Mouse (Mus musculus): ENCODE results near the gene Ctsd. TPM values are rescaled to one million over a fixed set of nuclear protein-coding genes. Genes with fewer than 3 reads are reported as not detected.
A peak's percentile ranks its signal among the peaks of the same experiment; 100 is the strongest.

Ctsd gene
- polyA plus RNA-seq (2014; fragmentation: Nextera tagmentation; extraction: Ambion mirVana) = 163 and 197 TPM in 2 replicates

DNA sequence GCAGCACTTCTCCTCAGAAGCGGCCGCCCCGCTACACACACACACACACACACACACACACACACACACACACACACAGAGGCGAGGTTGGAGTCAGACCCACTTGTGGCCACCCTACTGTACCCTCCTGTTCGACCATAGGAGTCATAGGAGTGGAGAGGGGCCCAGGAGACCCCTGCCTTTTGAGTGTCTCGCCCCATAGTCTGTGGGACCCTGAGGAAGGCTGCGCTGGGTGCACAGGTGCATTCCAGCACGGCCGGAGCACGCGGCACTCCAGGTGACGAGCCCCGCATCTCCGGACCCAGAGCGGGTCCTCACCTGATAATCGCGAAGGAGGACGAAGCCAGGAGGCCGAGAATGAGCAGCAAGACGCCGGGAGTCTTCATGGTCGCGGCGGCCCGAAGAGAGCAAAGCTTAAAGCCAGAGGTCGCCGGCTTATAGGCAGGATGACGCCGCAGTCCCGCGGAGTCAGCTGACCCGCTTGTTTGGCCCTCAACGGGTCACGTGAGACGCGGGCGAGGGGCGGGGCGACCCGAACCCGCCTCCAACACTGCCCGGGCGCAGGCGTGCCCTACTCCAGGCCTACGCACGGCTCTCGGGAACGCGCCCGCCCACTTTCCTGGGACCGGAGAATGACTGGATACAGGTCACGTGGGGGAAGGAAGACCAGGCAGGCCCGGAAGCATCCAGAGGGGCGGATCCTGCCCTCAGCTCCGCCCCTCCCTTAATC, at the start of gene Ctsd:
TSS of gene Ctsd (minus strand) at position 620 of the 730 bp plus-strand sequence.
- no peaks in the 10 kb centered on the region for H3K9me3 ChIP-seq (replicated peaks; ENCODE audit: control insufficient read depth, low read length)
- peak within 1 kb of the TSS; percentile 84 for H3K4me3 ChIP-seq (ENCODE audit: low read depth, low read length)
- H3K4me1 ChIP-seq (ENCODE audit: control insufficient read depth, insufficient read depth, low read length) = peaks cover 3% of the 10 kb centered on the region; the same call in 1 of the 2 replicates
- H3K36me3 ChIP-seq (replicated peaks; ENCODE audit: control insufficient read depth, insufficient read depth, low read depth, low read length) = peaks cover under 1% of the 10 kb centered on the region; the same call in 1 of the 2 replicates
- H3K4me2 ChIP-seq (ENCODE audit: low read depth, low read length) = peak within 1 kb of the TSS; percentile 85
- peak within 1 kb of the TSS; percentile 83 for H3K9ac ChIP-seq (replicated peaks; ENCODE audit: low read length)
- WGBS = under 1% methylated on average over 55 of the region's 55 CpGs
- H3K27ac ChIP-seq (replicated peaks; ENCODE audit: low read depth, low read length) = no peak within 1 kb of the TSS; the same call in 1 of the 2 replicates
- peak; percentile 93 for ATAC-seq (replicated peaks; ENCODE audit: insufficient number of reproducible peaks, low FRiP score, low TSS enrichment, low read depth)
- DNase-seq (ENCODE audit: low spot score) = peak; percentile 98
- H3K27me3 ChIP-seq (ENCODE audit: control insufficient read depth, insufficient read depth, low read length) = no peaks in the 10 kb centered on the region

DNA sequence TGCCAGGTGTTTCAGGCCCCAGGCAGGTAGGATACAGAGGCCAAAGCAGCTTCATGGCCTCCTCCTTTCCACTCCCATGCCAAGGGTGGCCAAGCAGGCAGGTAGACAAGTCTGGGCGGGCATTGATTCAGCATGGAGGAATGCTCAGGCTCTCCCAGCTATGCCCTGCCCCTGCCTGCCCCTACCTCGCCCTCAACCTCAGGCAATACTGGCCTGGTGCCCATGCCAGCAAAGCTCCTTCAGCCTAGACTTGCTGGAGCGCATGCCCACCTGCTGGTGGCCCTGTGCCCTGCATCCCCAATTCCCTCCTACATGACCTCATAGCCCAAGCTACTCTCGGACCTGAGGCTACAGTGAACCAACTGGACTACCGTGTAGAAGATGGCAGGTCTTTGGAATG, 49.5 kb upstream of the Ctsd start:
- no peaks in the 10 kb centered on the region for H3K9me3 ChIP-seq (replicated peaks; ENCODE audit: control insufficient read depth, low read length)
- DNase-seq (ENCODE audit: low spot score) = no peak
- peaks cover 3% of the 10 kb centered on the region for H3K4me1 ChIP-seq (ENCODE audit: control insufficient read depth, insufficient read depth, low read length)
- H3K9ac ChIP-seq (replicated peaks; ENCODE audit: low read length) = no peak overlapping the region
- 86% methylated on average over 5 of the region's 5 CpGs for WGBS
- no peaks in the 10 kb centered on the region for H3K36me3 ChIP-seq (replicated peaks; ENCODE audit: control insufficient read depth, insufficient read depth, low read depth, low read length)
- H3K4me2 ChIP-seq (ENCODE audit: low read depth, low read length) = no peak overlapping the region
- ATAC-seq (replicated peaks; ENCODE audit: insufficient number of reproducible peaks, low FRiP score, low TSS enrichment, low read depth) = no peak
- no peak overlapping the region for H3K27ac ChIP-seq (replicated peaks; ENCODE audit: low read depth, low read length)
- no peaks in the 10 kb centered on the region for H3K27me3 ChIP-seq (ENCODE audit: control insufficient read depth, insufficient read depth, low read length)
- no peak overlapping the region for H3K4me3 ChIP-seq (ENCODE audit: low read depth, low read length)

DNA sequence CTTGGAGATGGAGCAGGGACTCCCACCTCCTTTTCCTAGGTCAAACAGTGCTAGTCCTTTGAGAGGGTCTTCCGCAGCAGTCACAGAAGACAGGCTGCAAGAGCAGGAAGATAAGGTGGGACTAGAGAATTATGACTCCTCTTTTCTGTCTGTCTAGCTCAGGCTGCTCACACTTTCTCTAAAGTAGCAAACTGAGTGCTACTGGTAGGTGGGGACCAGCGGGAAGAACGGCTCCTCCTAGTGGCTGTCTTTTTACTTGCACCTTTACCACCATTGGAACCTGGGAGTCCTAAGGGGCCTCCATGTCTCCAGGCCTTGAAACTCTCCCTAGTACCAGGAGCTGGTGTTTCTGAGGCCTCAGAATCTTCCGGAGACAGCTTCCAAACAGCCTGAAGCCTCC, 47.7 kb upstream of the Ctsd start:
- Histone ChIP-seq H3K27me3 (ENCODE audit: control insufficient read depth, insufficient read depth, low read length) (no peaks in the 10 kb centered on the region), H3K4me3 (ENCODE audit: low read depth, low read length) (no peak overlapping the region), H3K4me1 (ENCODE audit: control insufficient read depth, insufficient read depth, low read length) (no peaks in the 10 kb centered on the region), H3K4me2 (ENCODE audit: low read depth, low read length) (no peak overlapping the region), H3K36me3 (replicated peaks; ENCODE audit: control insufficient read depth, insufficient read depth, low read depth, low read length) (no peaks in the 10 kb centered on the region), H3K9me3 (replicated peaks; ENCODE audit: control insufficient read depth, low read length) (no peaks in the 10 kb centered on the region), H3K27ac (replicated peaks; ENCODE audit: low read depth, low read length) (no peak overlapping the region), H3K9ac (replicated peaks; ENCODE audit: low read length) (no peak overlapping the region)
- 23% methylated on average over 4 of the region's 4 CpGs for WGBS
- ATAC-seq (replicated peaks; ENCODE audit: insufficient number of reproducible peaks, low FRiP score, low TSS enrichment, low read depth) (0 out of 2 replicates have a peak, but pooled peaks have one; percentile 5), DNase-seq (ENCODE audit: low spot score) (peak; percentile 89)

DNA sequence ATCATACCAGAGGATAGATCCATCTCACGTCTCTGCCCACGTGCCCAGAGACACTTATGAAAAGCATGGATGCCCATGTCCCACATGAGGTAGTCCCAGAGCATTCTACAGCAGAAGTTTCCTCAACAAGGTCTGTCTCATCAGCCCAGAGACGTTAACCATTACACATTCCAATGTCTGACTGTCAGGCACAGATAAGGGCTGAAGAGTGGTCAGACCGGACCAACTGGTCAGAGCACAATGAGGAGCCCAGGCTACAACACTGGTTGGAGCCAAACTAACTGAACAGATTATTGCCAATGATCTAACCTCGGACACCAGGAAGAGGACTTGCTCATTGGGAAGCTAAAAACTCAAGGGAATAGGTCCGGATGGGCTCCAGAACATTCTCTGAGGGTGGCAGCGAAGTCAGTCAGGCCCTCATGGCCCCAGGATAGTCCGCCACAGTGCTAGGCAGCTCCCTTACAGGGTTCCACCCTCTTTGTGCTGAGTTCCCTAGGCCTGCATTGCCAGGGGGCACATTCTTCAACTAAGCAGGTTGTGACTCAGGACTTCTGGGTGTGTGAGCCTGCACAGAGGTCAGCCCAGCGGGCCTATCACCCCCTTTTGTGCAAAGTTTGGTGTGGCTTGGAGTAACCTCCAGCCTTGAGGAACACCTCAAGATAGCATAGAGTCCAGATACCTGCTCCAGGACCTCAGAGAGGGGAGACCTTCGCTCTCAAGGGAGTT, 46.5 kb upstream of the Ctsd start, which contains the start of gene Syt8:
TSS of gene Syt8 (plus strand) at position 714 of the 729 bp plus-strand sequence.
- WGBS = 78% methylated on average over 10 of the region's 10 CpGs
- H3K4me1 ChIP-seq (ENCODE audit: control insufficient read depth, insufficient read depth, low read length) = no peaks in the 10 kb centered on the region
- H3K27ac ChIP-seq (replicated peaks; ENCODE audit: low read depth, low read length) = no peak within 1 kb of the TSS
- no peaks in the 10 kb centered on the region for H3K9me3 ChIP-seq (replicated peaks; ENCODE audit: control insufficient read depth, low read length)
- DNase-seq (ENCODE audit: low spot score) (no peak), ATAC-seq (replicated peaks; ENCODE audit: insufficient number of reproducible peaks, low FRiP score, low TSS enrichment, low read depth) (no peak)
- H3K4me2 ChIP-seq (ENCODE audit: low read depth, low read length) = no peak within 1 kb of the TSS
- H3K27me3 ChIP-seq (ENCODE audit: control insufficient read depth, insufficient read depth, low read length) = no peaks in the 10 kb centered on the region
- peak within 1 kb of the TSS; percentile 41 for H3K9ac ChIP-seq (replicated peaks; ENCODE audit: low read length)
- no peaks in the 10 kb centered on the region for H3K36me3 ChIP-seq (replicated peaks; ENCODE audit: control insufficient read depth, insufficient read depth, low read depth, low read length)
- H3K4me3 ChIP-seq (ENCODE audit: low read depth, low read length) = no peak within 1 kb of the TSS

DNA sequence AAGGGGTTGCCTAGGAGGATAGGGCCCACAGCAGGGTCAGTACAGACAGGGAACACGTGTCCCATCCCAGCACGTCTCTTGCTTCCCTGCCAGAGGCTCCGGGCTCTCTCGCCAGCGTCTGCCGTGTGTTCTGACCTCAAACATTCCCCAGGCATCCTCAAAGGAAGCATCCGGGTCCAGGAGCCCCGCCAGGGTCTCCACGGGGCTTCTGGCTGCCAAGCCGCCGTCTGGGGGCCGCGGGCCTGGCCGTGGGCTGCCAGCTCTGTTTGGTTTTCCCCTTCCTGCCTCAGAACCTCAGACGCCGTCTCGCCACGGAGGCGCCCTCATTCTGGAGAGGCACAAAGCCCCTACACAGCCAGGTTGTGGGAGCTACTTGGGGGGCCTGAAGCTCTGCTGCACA, 45.8 kb upstream of the Ctsd start:
- Histone ChIP-seq H3K36me3 (replicated peaks; ENCODE audit: control insufficient read depth, insufficient read depth, low read depth, low read length) (no peaks in the 10 kb centered on the region), H3K27me3 (ENCODE audit: control insufficient read depth, insufficient read depth, low read length) (no peaks in the 10 kb centered on the region), H3K4me1 (ENCODE audit: control insufficient read depth, insufficient read depth, low read length) (no peaks in the 10 kb centered on the region), H3K9ac (replicated peaks; ENCODE audit: low read length) (peak overlapping the region; percentile 41), H3K9me3 (replicated peaks; ENCODE audit: control insufficient read depth, low read length) (no peaks in the 10 kb centered on the region), H3K4me2 (ENCODE audit: low read depth, low read length) (no peak overlapping the region), H3K27ac (replicated peaks; ENCODE audit: low read depth, low read length) (no peak overlapping the region), H3K4me3 (ENCODE audit: low read depth, low read length) (no peak overlapping the region)
- 50% methylated on average over 19 of the region's 19 CpGs for WGBS
- ATAC-seq (replicated peaks; ENCODE audit: insufficient number of reproducible peaks, low FRiP score, low TSS enrichment, low read depth) (no peak), DNase-seq (ENCODE audit: low spot score) (no peak)

DNA sequence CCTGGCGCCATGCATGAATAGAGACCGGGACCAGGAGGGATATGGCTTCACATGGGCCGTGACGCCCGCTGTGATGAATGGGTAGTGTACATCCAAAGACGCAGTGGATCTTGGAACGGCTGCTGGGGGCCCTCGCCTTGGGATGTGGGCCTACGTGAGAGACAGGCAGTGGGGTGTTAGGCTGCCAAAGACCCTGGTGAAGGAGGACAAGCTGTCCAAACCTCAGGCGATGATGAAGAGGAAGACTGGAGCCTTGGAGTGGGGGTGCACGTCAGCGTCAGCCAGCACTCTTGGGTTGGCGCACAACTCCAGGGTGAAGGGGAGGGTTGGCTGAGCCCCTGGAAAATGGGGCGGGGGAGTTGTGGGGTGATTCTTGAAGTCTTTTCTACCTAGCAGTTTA, 43.3 kb upstream of the Ctsd start:
- Histone ChIP-seq H3K9ac (replicated peaks; ENCODE audit: low read length) (no peak overlapping the region), H3K36me3 (replicated peaks; ENCODE audit: control insufficient read depth, insufficient read depth, low read depth, low read length) (no peaks in the 10 kb centered on the region), H3K27me3 (ENCODE audit: control insufficient read depth, insufficient read depth, low read length) (no peaks in the 10 kb centered on the region), H3K27ac (replicated peaks; ENCODE audit: low read depth, low read length) (no peak overlapping the region), H3K4me3 (ENCODE audit: low read depth, low read length) (no peak overlapping the region), H3K9me3 (replicated peaks; ENCODE audit: control insufficient read depth, low read length) (no peaks in the 10 kb centered on the region), H3K4me1 (ENCODE audit: control insufficient read depth, insufficient read depth, low read length) (no peaks in the 10 kb centered on the region), H3K4me2 (ENCODE audit: low read depth, low read length) (no peak overlapping the region)
- 94% methylated on average over 14 of the region's 14 CpGs for WGBS
- DNase-seq (ENCODE audit: low spot score) = no peak
- no peak for ATAC-seq (replicated peaks; ENCODE audit: insufficient number of reproducible peaks, low FRiP score, low TSS enrichment, low read depth)

DNA sequence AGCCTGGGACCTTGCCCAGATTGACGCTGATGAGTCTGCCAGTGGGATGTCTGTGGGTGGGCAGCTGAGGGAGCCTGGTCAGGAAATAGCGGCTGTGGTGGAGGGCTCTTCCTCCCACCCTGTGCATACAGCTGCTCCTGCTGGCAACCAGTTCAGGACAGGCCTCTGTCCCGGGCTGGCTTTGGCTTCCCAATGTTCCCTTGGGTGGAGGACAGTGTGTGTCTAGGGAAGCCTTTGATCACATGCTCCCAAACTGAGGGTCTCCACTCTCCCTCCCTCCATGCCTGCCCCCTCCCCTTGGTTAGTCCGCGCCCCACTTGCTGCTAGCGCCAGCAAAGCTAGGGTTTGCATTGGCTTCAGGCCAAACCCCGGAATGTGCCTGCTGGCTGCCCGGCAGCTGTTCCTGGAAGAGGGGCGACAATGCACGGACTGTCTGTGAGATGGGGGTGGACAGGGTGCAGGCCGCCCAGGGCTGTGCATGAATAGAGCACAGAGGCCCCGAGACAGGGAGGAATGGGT, 42.4 kb upstream of the Ctsd start:
- 67% methylated on average over 12 of the region's 12 CpGs for WGBS
- DNase-seq (ENCODE audit: low spot score) = no peak
- Histone ChIP-seq H3K27me3 (ENCODE audit: control insufficient read depth, insufficient read depth, low read length) (no peaks in the 10 kb centered on the region), H3K4me1 (ENCODE audit: control insufficient read depth, insufficient read depth, low read length) (no peaks in the 10 kb centered on the region), H3K36me3 (replicated peaks; ENCODE audit: control insufficient read depth, insufficient read depth, low read depth, low read length) (no peaks in the 10 kb centered on the region), H3K4me2 (ENCODE audit: low read depth, low read length) (no peak overlapping the region), H3K9me3 (replicated peaks; ENCODE audit: control insufficient read depth, low read length) (no peaks in the 10 kb centered on the region), H3K4me3 (ENCODE audit: low read depth, low read length) (no peak overlapping the region), H3K9ac (replicated peaks; ENCODE audit: low read length) (no peak overlapping the region), H3K27ac (replicated peaks; ENCODE audit: low read depth, low read length) (0 out of 2 replicates have a peak overlapping the region, but pooled peaks have one; percentile 35)
- peak; percentile 25 for ATAC-seq (replicated peaks; ENCODE audit: insufficient number of reproducible peaks, low FRiP score, low TSS enrichment, low read depth)

DNA sequence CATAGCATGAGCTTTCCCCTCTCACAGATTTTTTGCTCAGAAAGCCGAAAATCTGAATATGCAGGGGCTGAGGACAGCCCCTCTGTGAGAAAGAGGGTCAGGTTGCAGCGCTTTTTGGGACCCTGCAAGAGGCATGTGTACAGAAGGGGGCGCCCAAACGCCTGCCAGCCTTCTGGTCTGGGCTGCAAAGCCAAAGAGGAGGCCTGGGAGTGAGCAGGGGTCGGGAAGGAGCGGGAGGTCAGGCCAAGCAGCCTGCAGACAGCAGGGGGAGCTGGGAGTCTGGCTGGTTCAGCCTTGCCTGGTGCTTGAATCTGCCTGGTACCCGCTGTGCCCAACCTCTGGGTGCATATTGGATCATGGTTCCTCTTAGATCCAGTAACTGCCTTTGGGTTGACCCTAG, 40.4 kb upstream of the Ctsd start:
- no peaks in the 10 kb centered on the region for H3K9me3 ChIP-seq (replicated peaks; ENCODE audit: control insufficient read depth, low read length)
- no peak overlapping the region for H3K9ac ChIP-seq (replicated peaks; ENCODE audit: low read length)
- DNase-seq (ENCODE audit: low spot score) = peak; percentile 80
- H3K36me3 ChIP-seq (replicated peaks; ENCODE audit: control insufficient read depth, insufficient read depth, low read depth, low read length) = no peaks in the 10 kb centered on the region
- WGBS = under 1% methylated on average over 7 of the region's 7 CpGs
- H3K4me2 ChIP-seq (ENCODE audit: low read depth, low read length) = no peak overlapping the region
- no peak overlapping the region for H3K27ac ChIP-seq (replicated peaks; ENCODE audit: low read depth, low read length)
- no peak overlapping the region for H3K4me3 ChIP-seq (ENCODE audit: low read depth, low read length)
- ATAC-seq (replicated peaks; ENCODE audit: insufficient number of reproducible peaks, low FRiP score, low TSS enrichment, low read depth) = no peak
- H3K27me3 ChIP-seq (ENCODE audit: control insufficient read depth, insufficient read depth, low read length) = no peaks in the 10 kb centered on the region
- H3K4me1 ChIP-seq (ENCODE audit: control insufficient read depth, insufficient read depth, low read length) = no peaks in the 10 kb centered on the region

All from embryonic facial prominence, embryonic 11.5 days (tissue).